Mouse (Mus musculus) megakaryocyte, embryonic 14.5 days (primary cell): ENCODE measurements around the gene Mybpc2. TPM values are rescaled to one million over a fixed set of nuclear protein-coding genes. Genes with fewer than 3 reads are reported as not detected.

Source experiments
- H3K27me3 ChIP-seq: replicated peaks from 2 replicates; pipeline ENCODE3; 2012; ENCODE audit warnings: inconsistent platforms
- H3K36me3 ChIP-seq: replicated peaks from 2 replicates; pipeline ENCODE3; 2012; ENCODE audit warnings: low read length, inconsistent platforms, mixed read lengths
- H3K4me1 ChIP-seq: 2 replicates; pipeline ENCODE4 v1.6.1; 2012; ENCODE audit warnings: inconsistent platforms
- H3K4me3 ChIP-seq: replicated peaks from 2 replicates; pipeline ENCODE3; 2012; ENCODE audit warnings: moderate library complexity, mild to moderate bottlenecking, inconsistent platforms
- H3K9me3 ChIP-seq: 2 replicates; pipeline ENCODE4 v1.6.1; 2012; ENCODE audit warnings: inconsistent platforms
- FLI1 ChIP-seq: IDR thresholded peaks from 2 replicates; pipeline ENCODE4 v1.6.1; 2012; ENCODE audit warnings: low read length, inconsistent platforms, mixed read lengths
- GATA1 ChIP-seq: IDR thresholded peaks from 3 replicates; pipeline ENCODE4 v1.6.1; 2012; ENCODE audit warnings: mixed read lengths, low read length, inconsistent platforms, borderline replicate concordance
- polyA plus RNA-seq: library from polyadenylated mRNA; stranded (reverse); fragments of >175 nt; gene quantifications from 2 replicates; pipeline ENCODE4 v1.2.3, GENCODE M21; 2012; ENCODE audit warnings: low replicate concordance; ENCODE audit not compliant: insufficient read depth

Mybpc2 gene
- polyA plus RNA-seq, 1 experiment = 0.09 TPM

GRCm38 (mm10) chr7:44488545-44488944, 35.9 kb downstream of the Mybpc2 start:
- Histone ChIP-seq H3K9me3 (no peaks in the 10 kb centered on the region), H3K4me1 (peaks cover 34% of the 10 kb centered on the region), H3K27me3 (no peaks in the 10 kb centered on the region), H3K36me3 (peaks cover 63% of the 10 kb centered on the region), H3K4me3 (no peak overlapping the region)
- TF ChIP-seq GATA1 = no peak
- TF ChIP-seq FLI1 = no peak

- Histone ChIP-seq H3K4me1 (peaks cover 37% of the 10 kb centered on the region), H3K9me3 (no peaks in the 10 kb centered on the region), H3K36me3 (peaks cover 57% of the 10 kb centered on the region), H3K4me3 (no peak overlapping the region), H3K27me3 (peaks cover 3% of the 10 kb centered on the region)
- TF ChIP-seq GATA1 (no peak), FLI1 (no peak)
These were observed 36.5 kb downstream of the Mybpc2 start for GRCm38 (mm10) chr7:44487936-44488335.

GRCm38 (mm10) chr7:44486927-44487575, 37.4 kb downstream of the Mybpc2 start:
- H3K9me3 ChIP-seq = no peaks in the 10 kb centered on the region
- TF ChIP-seq GATA1 (no peak), FLI1 (no peak)
- peak overlapping the region; percentile 1 for H3K4me3 ChIP-seq
- peaks cover 34% of the 10 kb centered on the region for H3K4me1 ChIP-seq
- H3K36me3 ChIP-seq = peaks cover 48% of the 10 kb centered on the region
- H3K27me3 ChIP-seq = peaks cover 11% of the 10 kb centered on the region

DNA sequence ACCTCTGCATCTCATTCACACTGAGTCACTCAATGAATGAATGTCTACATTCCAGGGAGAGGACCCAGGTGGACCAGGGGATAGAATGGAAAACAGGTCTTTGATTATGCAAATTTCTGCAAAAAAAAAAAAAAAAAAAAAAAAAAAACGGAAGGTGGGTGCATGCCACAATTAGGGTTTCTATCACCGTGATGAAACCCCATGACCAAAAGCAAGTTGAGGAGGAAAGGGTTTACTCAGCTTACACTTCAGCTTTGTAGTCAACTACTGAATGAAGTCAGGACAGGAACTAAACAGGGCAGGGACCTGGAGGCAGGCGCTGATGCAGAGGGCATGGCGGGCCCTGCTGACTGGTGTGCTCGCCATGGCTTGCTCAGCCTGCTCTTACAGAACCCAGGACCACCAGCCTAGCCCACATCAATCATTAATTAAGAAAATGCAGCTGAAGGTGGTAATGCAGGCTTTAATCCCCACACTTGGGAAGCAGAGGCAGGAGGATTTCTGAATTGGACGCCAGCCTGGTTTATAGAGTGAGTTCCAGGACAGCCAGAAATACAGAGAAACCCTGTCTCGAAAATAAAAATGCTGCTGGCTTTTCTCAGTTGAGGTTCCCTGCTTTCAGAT, 38.8 kb downstream of the Mybpc2 start:
- H3K36me3 ChIP-seq = peaks cover 35% of the 10 kb centered on the region
- no peak overlapping the region for H3K4me3 ChIP-seq
- peaks cover 19% of the 10 kb centered on the region for H3K27me3 ChIP-seq
- H3K9me3 ChIP-seq = no peaks in the 10 kb centered on the region
- peaks cover 31% of the 10 kb centered on the region for H3K4me1 ChIP-seq
- TF ChIP-seq FLI1 (no peak), GATA1 (no peak)

- H3K4me3 ChIP-seq = no peak overlapping the region
- TF ChIP-seq FLI1 = no peak
- H3K27me3 ChIP-seq = peaks cover 24% of the 10 kb centered on the region
- peaks cover 24% of the 10 kb centered on the region for H3K4me1 ChIP-seq
- H3K36me3 ChIP-seq = peaks cover 28% of the 10 kb centered on the region
- no peaks in the 10 kb centered on the region for H3K9me3 ChIP-seq
These were observed 39.5 kb downstream of the Mybpc2 start for GRCm38 (mm10) chr7:44484841-44485571.

GRCm38 (mm10) chr7:44484109-44484508, 40.3 kb downstream of the Mybpc2 start:
- peaks cover 17% of the 10 kb centered on the region for H3K4me1 ChIP-seq
- H3K4me3 ChIP-seq = peak overlapping the region; percentile 51
- no peaks in the 10 kb centered on the region for H3K9me3 ChIP-seq
- H3K36me3 ChIP-seq = peaks cover 21% of the 10 kb centered on the region
- TF ChIP-seq FLI1 = no peak
- no peak for TF ChIP-seq GATA1
- peaks cover 28% of the 10 kb centered on the region for H3K27me3 ChIP-seq

DNA sequence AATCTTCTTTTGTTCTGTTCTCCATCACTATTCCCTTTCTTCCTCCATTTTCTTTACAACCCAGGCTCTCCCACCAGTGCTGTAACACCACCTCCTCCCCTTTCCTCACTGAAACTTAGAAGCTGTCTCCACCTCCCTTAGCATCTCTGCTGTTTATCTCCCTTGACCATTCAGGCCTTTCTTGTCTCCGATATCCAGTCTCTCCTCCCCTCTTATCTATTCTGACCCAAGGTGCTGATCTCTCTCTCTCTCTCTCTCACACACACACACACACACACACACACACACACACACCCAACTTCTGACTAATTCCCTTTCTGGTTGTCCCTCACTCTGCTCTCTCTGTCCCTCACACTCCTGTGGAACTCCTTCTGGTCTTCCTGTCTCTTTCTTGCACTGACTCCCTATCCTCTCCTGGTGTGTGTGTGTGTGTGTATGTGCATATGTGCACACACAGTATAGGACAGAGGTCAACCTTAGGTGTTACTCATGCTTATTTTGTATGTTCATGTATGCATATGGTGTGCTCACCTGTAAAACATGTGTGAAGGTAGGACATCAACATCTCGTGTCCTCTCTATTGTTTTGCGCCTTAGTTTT, 41.5 kb downstream of the Mybpc2 start:
- no peak overlapping the region for H3K4me3 ChIP-seq
- peaks cover 10% of the 10 kb centered on the region; the same call in 1 of the 2 replicates for H3K4me1 ChIP-seq
- H3K9me3 ChIP-seq = no peaks in the 10 kb centered on the region
- peaks cover 36% of the 10 kb centered on the region for H3K27me3 ChIP-seq
- TF ChIP-seq FLI1 = no peak
- no peak for TF ChIP-seq GATA1
- peaks cover 10% of the 10 kb centered on the region for H3K36me3 ChIP-seq

DNA sequence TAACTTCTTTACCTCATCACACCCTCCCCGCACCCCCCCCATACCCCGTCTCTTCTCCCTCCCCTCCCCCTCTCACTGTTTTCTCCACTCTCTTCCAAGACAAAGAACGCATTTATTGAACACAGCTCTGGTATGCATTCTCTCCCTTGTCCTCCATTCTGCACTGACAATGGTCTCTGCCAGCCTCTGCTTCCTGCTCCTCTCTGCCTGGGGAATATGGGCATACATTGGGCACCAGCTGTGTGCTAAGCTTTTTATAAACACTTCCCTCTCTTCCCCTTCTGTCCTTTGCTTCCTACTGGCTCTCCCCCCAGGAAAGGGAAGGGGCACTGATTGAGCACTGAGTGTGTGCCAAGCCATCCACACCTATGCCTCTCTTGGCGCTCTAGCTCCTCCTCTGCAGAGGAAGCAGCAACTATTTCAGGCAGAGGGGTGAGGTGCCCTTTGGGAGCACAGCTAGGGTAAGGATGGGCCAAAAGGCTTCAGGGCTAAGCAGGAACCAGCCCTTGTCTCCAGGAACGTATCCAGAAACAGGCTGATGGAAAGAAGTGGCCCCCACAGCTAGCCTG, 49.3 kb downstream of the Mybpc2 start:
- Histone ChIP-seq H3K36me3 (peaks cover 13% of the 10 kb centered on the region), H3K9me3 (no peaks in the 10 kb centered on the region), H3K4me3 (no peak overlapping the region), H3K4me1 (peaks cover 33% of the 10 kb centered on the region), H3K27me3 (peaks cover 49% of the 10 kb centered on the region)
- TF ChIP-seq GATA1 = no peak
- no peak for TF ChIP-seq FLI1

GRCm38 (mm10) chr7:44474419-44474818, 50.0 kb downstream of the Mybpc2 start:
- Histone ChIP-seq H3K4me3 (peak overlapping the region; percentile 43), H3K9me3 (no peaks in the 10 kb centered on the region), H3K27me3 (peaks cover 43% of the 10 kb centered on the region), H3K36me3 (peaks cover 20% of the 10 kb centered on the region), H3K4me1 (peaks cover 40% of the 10 kb centered on the region)
- TF ChIP-seq FLI1 (no peak), GATA1 (no peak)
